20 mouse cellular contexts compared by ENCODE assay signal in the genomic region with DNA sequence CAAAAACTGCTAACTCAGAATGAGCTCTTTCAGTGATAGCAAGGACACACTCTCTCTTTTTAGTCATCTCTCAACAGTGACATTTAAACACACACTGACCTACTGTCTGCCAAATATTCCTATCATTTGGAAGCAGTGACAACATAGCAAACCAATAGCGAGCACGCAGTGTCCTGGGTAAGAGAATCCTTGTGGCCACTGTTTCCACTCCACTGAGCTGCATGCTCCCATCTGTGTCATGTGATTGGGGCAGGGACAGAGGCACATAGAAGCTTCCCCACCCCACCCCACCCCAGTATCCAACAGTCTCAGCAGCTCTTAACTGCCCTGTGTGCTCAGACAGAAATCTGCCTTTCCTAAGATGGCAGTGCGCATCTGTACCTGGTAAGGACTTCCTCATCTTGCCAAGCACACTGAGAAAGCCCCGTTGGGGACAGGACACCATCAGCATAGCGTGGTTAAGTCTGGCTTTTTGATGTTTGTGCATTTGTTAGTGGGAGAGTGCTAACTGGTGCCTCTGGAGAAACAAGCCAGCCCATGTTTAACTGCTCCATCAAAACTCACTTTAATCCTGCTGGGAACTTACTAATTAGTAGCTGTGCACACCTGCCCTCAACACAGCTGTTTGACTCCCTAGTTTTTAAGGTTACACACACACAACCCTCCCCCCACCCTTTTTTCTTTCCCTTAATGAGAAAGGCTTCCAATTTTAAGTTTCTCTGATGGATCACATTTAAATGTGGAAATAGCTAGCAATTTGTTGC.
A peak's percentile ranks its signal among the peaks of the same experiment; 100 is the strongest.
DNase-seq lines count a peak whose midpoint lies in the region; ATAC-seq lines count a peak whose summit lies in the region.
"Had no signal": no experiment of that assay in that cellular context is flagged by ENCODE, and none has a peak within 500 bp of the region (broad histone marks: within the 10 kb centered on the region; RNA-seq: fewer than 3 reads in every experiment).

No protein-coding gene starts in this region.

- H3K27ac ChIP-seq in heart, embryonic 16.5 days (ENCODE audit: low read length): peak overlapping the region; percentile 56; the same call in 1 of the 2 replicates
- no peak overlapping the region for H3K27ac ChIP-seq in heart, embryonic 10.5 days
- H3K27ac ChIP-seq in midbrain, embryonic 11.5 days (ENCODE audit: low read depth, low read length): no peak overlapping the region
- H3K27ac ChIP-seq in midbrain, embryonic 13.5 days: no peak overlapping the region
- H3K27ac ChIP-seq: embryonic facial prominence, embryonic 12.5 days; heart, embryonic 13.5 days; intestine, embryonic 15.5 days; limb, embryonic 15.5 days had no signal

- intact Hi-C loops in left cerebral cortex, postnatal 36 days (cut with DNase I): no loop called here

- H3K4me2 ChIP-seq in heart, embryonic 16.5 days (ENCODE audit: low read depth, low read length): no peak overlapping the region
- no peak overlapping the region for H3K4me2 ChIP-seq in midbrain, embryonic 11.5 days
- H3K4me2 ChIP-seq in midbrain, embryonic 13.5 days (replicated peaks): no peak overlapping the region
- H3K4me2 ChIP-seq: embryonic facial prominence, embryonic 12.5 days; heart, embryonic 13.5 days; hindbrain, embryonic 14.5 days; intestine, embryonic 15.5 days; limb, embryonic 15.5 days had no signal

- WGBS in heart, embryonic 16.5 days: 78% methylated on average over 5 of the region's 5 CpGs
- 84% methylated on average over 5 of the region's 5 CpGs for WGBS in heart, embryonic 10.5 days
- WGBS in midbrain, embryonic 11.5 days: 91% methylated on average over 5 of the region's 5 CpGs
- 75% methylated on average over 5 of the region's 5 CpGs for WGBS in midbrain, embryonic 13.5 days

- no peak for ATAC-seq in heart, embryonic 16.5 days (replicated peaks; ENCODE audit: extremely low read depth, insufficient read depth, low FRiP score)
- ATAC-seq in midbrain, embryonic 11.5 days (ENCODE audit: low FRiP score): no peak
- ATAC-seq in midbrain, embryonic 13.5 days: no peak
- ATAC-seq: CD4-positive, CD25-positive, alpha-beta regulatory T cell, adult 4 months; intestine, embryonic 15.5 days had no signal

- no peak overlapping the region for H3K4me3 ChIP-seq in heart, embryonic 16.5 days (ENCODE audit: low read length)
- no peak overlapping the region for H3K4me3 ChIP-seq in heart, embryonic 10.5 days
- H3K4me3 ChIP-seq in midbrain, embryonic 11.5 days (ENCODE audit: low read depth, low read length): no peak overlapping the region
- H3K4me3 ChIP-seq in midbrain, embryonic 13.5 days (replicated peaks): no peak overlapping the region
- H3K4me3 ChIP-seq: embryonic facial prominence, embryonic 12.5 days; heart, embryonic 13.5 days; intestine, embryonic 15.5 days; limb, embryonic 15.5 days; megakaryocyte, embryonic 14.5 days had no signal

- peaks cover 5% of the 10 kb centered on the region for H3K36me3 ChIP-seq in heart, embryonic 16.5 days (ENCODE audit: control insufficient read depth, insufficient read depth)
- H3K36me3 ChIP-seq in heart, embryonic 10.5 days: peaks cover 20% of the 10 kb centered on the region; the same call in 1 of the 2 replicates
- H3K36me3 ChIP-seq in midbrain, embryonic 11.5 days (ENCODE audit: control insufficient read depth, insufficient read depth, low read length): no peaks in the 10 kb centered on the region
- H3K36me3 ChIP-seq in midbrain, embryonic 13.5 days: no peaks in the 10 kb centered on the region
- no peaks in the 10 kb centered on the region for H3K36me3 ChIP-seq in splenic B cell, adult 2 months (ENCODE audit: control insufficient read depth, insufficient read depth, low read length, poor library complexity, severe bottlenecking)
- H3K36me3 ChIP-seq: embryonic facial prominence, embryonic 12.5 days; intestine, embryonic 15.5 days; limb, embryonic 15.5 days had no signal

- H3K4me1 ChIP-seq in heart, embryonic 16.5 days (ENCODE audit: control insufficient read depth, insufficient read depth, low read length): peaks cover 43% of the 10 kb centered on the region
- H3K4me1 ChIP-seq in heart, embryonic 10.5 days: peaks cover 32% of the 10 kb centered on the region
- H3K4me1 ChIP-seq in midbrain, embryonic 11.5 days (ENCODE audit: control insufficient read depth, insufficient read depth, low read length): no peaks in the 10 kb centered on the region
- H3K4me1 ChIP-seq in midbrain, embryonic 13.5 days (replicated peaks): no peaks in the 10 kb centered on the region
- H3K4me1 ChIP-seq: embryonic facial prominence, embryonic 12.5 days; intestine, embryonic 15.5 days had no signal

- H3K27me3 ChIP-seq in heart, embryonic 16.5 days (ENCODE audit: control insufficient read depth, insufficient read depth, low read length): no peaks in the 10 kb centered on the region
- no peaks in the 10 kb centered on the region for H3K27me3 ChIP-seq in heart, embryonic 10.5 days (ENCODE audit: insufficient read depth, poor library complexity, severe bottlenecking)
- H3K27me3 ChIP-seq in midbrain, embryonic 11.5 days (ENCODE audit: control insufficient read depth, insufficient read depth, low read length): no peaks in the 10 kb centered on the region
- no peaks in the 10 kb centered on the region for H3K27me3 ChIP-seq in midbrain, embryonic 13.5 days
- no peaks in the 10 kb centered on the region for H3K27me3 ChIP-seq in splenic B cell, adult 2 months (ENCODE audit: control insufficient read depth, insufficient read depth, low read length, poor library complexity, severe bottlenecking)
- H3K27me3 ChIP-seq: embryonic facial prominence, embryonic 12.5 days; heart, embryonic 13.5 days; intestine, embryonic 15.5 days; limb, embryonic 15.5 days; megakaryocyte, embryonic 14.5 days had no signal

- no peak for DNase-seq in heart, embryonic 10.5 days (ENCODE audit: low spot score)
- peak; percentile 33 for DNase-seq in midbrain, embryonic 11.5 days (ENCODE audit: low spot score, missing footprints)
- peak; percentile 39 for DNase-seq in forelimb bud, embryonic 11.5 days (ENCODE audit: low read depth, low spot score)
- peak; percentile 63 for DNase-seq in splenic B cell, adult 2 months (ENCODE audit: low read depth, low spot score)
- no peak for DNase-seq in left cerebral cortex, postnatal 36 days (ENCODE audit: low spot score in 2 of 2)
- DNase-seq: adrenal gland, postnatal 25 days; cerebellum, adult 2 months; gastrocnemius, postnatal 14 days; kidney, postnatal 10 days; lung, postnatal 10 days; right cerebral cortex, postnatal 14 days had no signal

- H3K9me3 ChIP-seq in heart, embryonic 16.5 days (replicated peaks; ENCODE audit: control insufficient read depth, low read length): no peaks in the 10 kb centered on the region
- no peaks in the 10 kb centered on the region for H3K9me3 ChIP-seq in heart, embryonic 10.5 days
- H3K9me3 ChIP-seq in midbrain, embryonic 11.5 days (ENCODE audit: control insufficient read depth, low read length): no peaks in the 10 kb centered on the region
- H3K9me3 ChIP-seq in midbrain, embryonic 13.5 days: no peaks in the 10 kb centered on the region
- H3K9me3 ChIP-seq: embryonic facial prominence, embryonic 12.5 days; heart, embryonic 13.5 days; intestine, embryonic 15.5 days; limb, embryonic 15.5 days; megakaryocyte, embryonic 14.5 days had no signal

- H3K9ac ChIP-seq in heart, embryonic 16.5 days (ENCODE audit: low read length): no peak overlapping the region
- H3K9ac ChIP-seq in midbrain, embryonic 11.5 days (ENCODE audit: low read length): no peak overlapping the region
- no peak overlapping the region for H3K9ac ChIP-seq in midbrain, embryonic 13.5 days (replicated peaks)
- H3K9ac ChIP-seq: embryonic facial prominence, embryonic 12.5 days; heart, embryonic 13.5 days; hindbrain, embryonic 14.5 days; intestine, embryonic 15.5 days; limb, embryonic 15.5 days had no signal

Comparison
In these comparisons a context has a peak if more than half of its experiments do, and no peak if none do; other contexts are left out.
1. DNase-seq: peak in midbrain, embryonic 11.5 days (single experiment), forelimb bud, embryonic 11.5 days (single experiment) and splenic B cell, adult 2 months (single experiment); none in heart, embryonic 10.5 days (single experiment) and left cerebral cortex, postnatal 36 days (0 of 2).